Comparison of ENCODE assay signal across 20 mouse cellular contexts in genomic region chr12:52370153-52370710, GRCm38 (mm10).
A peak's percentile ranks its signal among the peaks of the same experiment; 100 is the strongest.
DNase-seq lines count a peak whose midpoint lies in the region; ATAC-seq and TF ChIP-seq lines count a peak whose summit lies in the region.
"Had no signal": no experiment of that assay in that cellular context is flagged by ENCODE, and none has a peak within 500 bp of the region (broad histone marks: within the 10 kb centered on the region; RNA-seq: fewer than 3 reads in every experiment).

No protein-coding gene starts in this region.

- no peak for TF ChIP-seq CTCF in lung, embryonic 14.5 days (IDR thresholded peaks at IDR 0.05; ENCODE audit: low read depth)

- TF ChIP-seq POLR2A in limb, embryonic 14.5 days (IDR thresholded peaks at IDR 0.05; ENCODE audit: borderline replicate concordance, extremely low read depth, insufficient read depth, insufficient read length), result no peak

- H3K27ac ChIP-seq in lung, embryonic 14.5 days (ENCODE audit: low read depth), result no peak overlapping the region
- H3K27ac ChIP-seq in limb, embryonic 14.5 days (replicated peaks; ENCODE audit: low read depth, low read length), result no peak overlapping the region
- H3K27ac ChIP-seq: embryonic facial prominence, embryonic 13.5 days; forebrain, embryonic 13.5 days; heart, adult 2 months; hindbrain, embryonic 10.5 days; hindbrain, embryonic 14.5 days had no signal

- no peaks in the 10 kb centered on the region for H3K27me3 ChIP-seq in lung, embryonic 14.5 days (ENCODE audit: insufficient read depth, low read length)
- H3K27me3 ChIP-seq in limb, embryonic 14.5 days (ENCODE audit: control insufficient read depth, insufficient read depth, low read length), result no peaks in the 10 kb centered on the region
- H3K27me3 ChIP-seq: CH12.LX; embryonic facial prominence, embryonic 13.5 days; forebrain, embryonic 13.5 days; heart, embryonic 12.5 days had no signal

- 31% methylated on average over 12 of the region's 12 CpGs for WGBS in lung, embryonic 14.5 days
- 31% methylated on average over 12 of the region's 12 CpGs for WGBS in limb, embryonic 14.5 days

- no peak overlapping the region for H3K4me2 ChIP-seq in lung, embryonic 14.5 days
- H3K4me2 ChIP-seq in limb, embryonic 14.5 days (replicated peaks; ENCODE audit: low read depth, low read length, severe bottlenecking), result no peak overlapping the region
- H3K4me2 ChIP-seq: embryonic facial prominence, embryonic 13.5 days; forebrain, embryonic 13.5 days; heart, embryonic 12.5 days; hindbrain, embryonic 14.5 days had no signal

- H3K36me3 ChIP-seq in lung, embryonic 14.5 days (ENCODE audit: insufficient read depth), result no peaks in the 10 kb centered on the region
- no peaks in the 10 kb centered on the region for H3K36me3 ChIP-seq in limb, embryonic 14.5 days (ENCODE audit: control insufficient read depth, insufficient read depth, low read length)
- H3K36me3 ChIP-seq: embryonic facial prominence, embryonic 13.5 days; heart, embryonic 12.5 days; hindbrain, embryonic 10.5 days had no signal

- no peak overlapping the region for H3K4me3 ChIP-seq in lung, embryonic 14.5 days (ENCODE audit: low read depth, low read length)
- no peak overlapping the region for H3K4me3 ChIP-seq in limb, embryonic 14.5 days (replicated peaks; ENCODE audit: low read length)
- H3K4me3 ChIP-seq: embryonic facial prominence, embryonic 13.5 days; forebrain, embryonic 13.5 days; heart, adult 2 months; heart, embryonic 12.5 days; hindbrain, embryonic 10.5 days had no signal

- H3K9ac ChIP-seq in lung, embryonic 14.5 days, result no peak overlapping the region
- no peak overlapping the region for H3K9ac ChIP-seq in limb, embryonic 14.5 days (ENCODE audit: low read depth, low read length, severe bottlenecking)
- H3K9ac ChIP-seq: embryonic facial prominence, embryonic 13.5 days; forebrain, embryonic 13.5 days; forebrain, postnatal 0 days; heart, embryonic 12.5 days; hindbrain, embryonic 14.5 days had no signal

- H3K4me1 ChIP-seq in lung, embryonic 14.5 days (ENCODE audit: insufficient read depth), result 0 out of 2 replicates have a peak, but pooled peaks cover 4% of the 10 kb centered on the region
- peaks cover 12% of the 10 kb centered on the region for H3K4me1 ChIP-seq in limb, embryonic 14.5 days (ENCODE audit: control insufficient read depth, insufficient read depth, low read length)
- H3K4me1 ChIP-seq: heart, embryonic 12.5 days had no signal

- no peaks in the 10 kb centered on the region for H3K9me3 ChIP-seq in lung, embryonic 14.5 days (ENCODE audit: low read depth, low read length)
- H3K9me3 ChIP-seq in limb, embryonic 14.5 days (ENCODE audit: control insufficient read depth, low read length), result no peaks in the 10 kb centered on the region
- H3K9me3 ChIP-seq: embryonic facial prominence, embryonic 13.5 days; forebrain, embryonic 13.5 days; heart, embryonic 12.5 days; hindbrain, embryonic 10.5 days had no signal

- peak; percentile 76 for DNase-seq in heart, adult 11 months
- DNase-seq in heart, adult 8-10 months (ENCODE audit: low spot score), result no peak
- peak; percentile 34 for DNase-seq in lung, embryonic 14.5 days
- no peak for DNase-seq in lung, postnatal 4 days
- DNase-seq in ZHBTc4 (ENCODE audit: low read depth, low spot score), result peak; percentile 32
- peak; percentile 23 for DNase-seq in limb, embryonic 14.5 days (ENCODE audit: low spot score)
- no peak for DNase-seq in layer of hippocampus, postnatal 36 days
- DNase-seq: adrenal gland, adult 8-10 months; adrenal gland, postnatal 36 days; cerebellum, adult 11 months; cerebellum, adult 8-10 months; cerebellum, postnatal 14 days; forebrain, postnatal 0 days; heart, adult 2 months had no signal

- ATAC-seq in lung, embryonic 14.5 days (ENCODE audit: insufficient read depth), result no peak
- no peak for ATAC-seq in limb, embryonic 14.5 days (ENCODE audit: low FRiP score, low read depth)
- ATAC-seq: forebrain, embryonic 13.5 days; forebrain, postnatal 0 days had no signal

Comparison
In these comparisons a context has a peak if more than half of its experiments do, and no peak if none do; other contexts are left out.
1. DNase-seq: peak in heart, adult 11 months (single experiment), lung, embryonic 14.5 days (single experiment), ZHBTc4 (single experiment) and limb, embryonic 14.5 days (single experiment); none in heart, adult 8-10 months (single experiment), lung, postnatal 4 days (0 of 2) and layer of hippocampus, postnatal 36 days (0 of 2).